Mouse (Mus musculus) macrophage (primary cell): ENCODE measurements around the gene Ptger4. TPM values are rescaled to one million over a fixed set of nuclear protein-coding genes. Genes with fewer than 3 reads are reported as not detected.
"Not testable (repeated sequence)": the region's sequence is repeated elsewhere in the genome, so short reads cannot be mapped to it uniquely, and the experiment has no call there.

Source experiments
- H3K27ac ChIP-seq: fragments of 350-480 bp; formaldehyde crosslinking; 2 replicates; pipeline ENCODE4 v1.9.0; 2021
- H3K36me3 ChIP-seq: fragments of 350-480 bp; formaldehyde crosslinking; 2 replicates; pipeline ENCODE4 v1.9.0; 2021; ENCODE audit errors: inconsistent target
- H3K4me3 ChIP-seq: fragments of 350-480 bp; formaldehyde crosslinking; 2 replicates; pipeline ENCODE4 v1.9.0; 2021; ENCODE audit errors: inconsistent target
- H3K79me2 ChIP-seq: fragments of 350-480 bp; formaldehyde crosslinking; 2 replicates; pipeline ENCODE4 v1.9.0; 2021; ENCODE audit errors: inconsistent target
- WGBS: methylation state at CpG from one replicate; pipeline ENCODE4 v1.1.7; 2026; ENCODE audit warnings: inconsistent platforms; ENCODE audit not compliant: missing documents; 5-methylcytosine and 5-hydroxymethylcytosine counted together
- polyA plus RNA-seq: library from polyadenylated mRNA; stranded (reverse); fragments of 250-400 nt; gene quantifications from 3 replicates; pipeline ENCODE4 v1.2.4, GENCODE M21; 2018; ENCODE audit warnings: inconsistent platforms

Gene Ptger4
- polyA plus RNA-seq, 1 experiment from 2014 or later = 6.2 TPM

DNA sequence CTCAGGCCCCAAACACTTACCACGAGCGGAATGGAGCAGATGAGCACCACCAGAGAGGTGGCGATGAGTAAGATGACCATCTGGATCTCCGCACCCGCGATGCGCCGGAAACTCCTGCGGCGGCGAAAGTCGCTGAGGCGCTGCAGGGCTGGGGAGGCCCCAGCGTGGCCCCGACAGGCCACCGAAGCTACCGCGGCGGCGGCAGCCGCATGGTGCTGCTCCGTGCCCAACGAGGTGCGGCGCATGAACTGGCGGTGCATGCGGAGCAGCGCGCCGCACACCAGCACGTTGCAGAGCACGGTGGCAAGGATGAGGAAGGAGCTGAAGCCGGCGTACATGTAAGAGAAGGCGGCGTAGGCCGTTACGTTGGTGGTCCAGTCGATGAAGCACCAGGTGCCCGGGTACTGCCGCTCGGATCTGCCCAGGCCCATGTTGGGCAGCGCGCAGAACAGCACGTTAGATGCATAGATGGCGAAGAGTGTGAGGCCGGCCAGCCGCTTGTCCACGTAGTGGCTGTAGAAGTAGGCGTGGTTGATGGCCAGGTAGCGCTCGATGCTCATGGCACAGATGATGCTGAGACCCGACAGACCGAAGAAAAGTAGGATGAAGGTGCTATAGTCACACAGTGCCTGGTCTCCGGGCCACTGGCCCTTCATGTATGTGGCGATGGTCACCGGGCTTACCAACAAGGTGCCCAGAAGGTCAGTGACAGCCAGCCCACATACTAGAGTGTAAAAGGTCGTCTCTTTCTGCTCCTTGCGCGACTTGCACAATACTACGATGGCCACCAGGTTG lies 1.5 kb downstream of the Ptger4 start:
- H3K36me3 ChIP-seq = no peaks in the 10 kb centered on the region
- H3K27ac ChIP-seq = peak overlapping the region; percentile 34; the same call in 1 of the 2 replicates
- H3K79me2 ChIP-seq = peaks cover 61% of the 10 kb centered on the region; the same call in 1 of the 2 replicates
- peak overlapping the region; percentile 56 for H3K4me3 ChIP-seq
- 5% methylated on average over 60 of the region's 61 CpGs for WGBS

DNA sequence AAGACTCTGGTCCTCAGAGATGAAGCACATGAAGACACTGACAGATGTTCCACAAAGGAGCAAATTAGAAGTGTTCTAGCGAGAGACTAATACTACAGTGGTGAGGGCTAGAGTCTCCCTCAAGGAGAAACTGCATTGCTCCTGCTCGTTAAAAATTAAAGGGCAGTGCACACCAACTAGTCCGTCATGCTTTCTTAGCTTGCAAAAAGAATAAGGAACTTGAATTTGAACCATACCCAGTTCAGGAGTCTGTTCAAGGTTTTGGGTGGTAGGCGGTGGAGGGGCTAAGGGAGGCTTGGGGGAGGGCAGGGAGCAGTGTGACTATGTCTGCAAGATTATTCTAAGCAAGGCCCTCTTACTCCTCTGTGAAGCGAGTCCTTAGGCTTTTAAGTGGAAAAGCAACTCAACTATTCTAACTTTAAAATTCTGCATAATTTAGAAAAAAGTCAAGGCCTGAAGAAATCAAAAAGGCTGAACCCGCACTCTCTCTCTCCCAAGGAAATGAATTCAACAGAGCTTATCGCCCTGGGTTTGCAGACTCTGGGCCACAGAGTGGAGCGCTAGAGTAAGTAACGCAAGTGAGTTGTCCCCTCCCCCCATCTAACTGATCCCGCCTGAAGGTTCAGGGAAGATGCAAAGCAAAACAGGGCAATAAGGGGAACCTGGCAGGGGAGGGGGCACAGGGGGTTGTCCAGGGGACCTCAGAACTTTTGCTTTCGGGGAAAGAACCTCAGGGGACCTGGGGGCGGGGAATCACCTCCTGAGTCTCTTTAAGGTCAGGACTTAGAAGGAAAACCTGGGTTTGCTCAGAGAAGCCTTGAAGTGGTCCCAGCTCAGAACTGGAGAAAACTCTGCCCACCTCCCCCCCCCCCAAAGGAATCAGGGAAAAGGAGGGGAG lies 2.4 kb downstream of the Ptger4 start:
- Histone ChIP-seq H3K4me3 (peak overlapping the region; percentile 25), H3K27ac (peak overlapping the region; percentile 34), H3K36me3 (no peaks in the 10 kb centered on the region), H3K79me2 (peaks cover 66% of the 10 kb centered on the region; the same call in 1 of the 2 replicates)
- WGBS = 18% methylated on average over 12 of the region's 12 CpGs

DNA sequence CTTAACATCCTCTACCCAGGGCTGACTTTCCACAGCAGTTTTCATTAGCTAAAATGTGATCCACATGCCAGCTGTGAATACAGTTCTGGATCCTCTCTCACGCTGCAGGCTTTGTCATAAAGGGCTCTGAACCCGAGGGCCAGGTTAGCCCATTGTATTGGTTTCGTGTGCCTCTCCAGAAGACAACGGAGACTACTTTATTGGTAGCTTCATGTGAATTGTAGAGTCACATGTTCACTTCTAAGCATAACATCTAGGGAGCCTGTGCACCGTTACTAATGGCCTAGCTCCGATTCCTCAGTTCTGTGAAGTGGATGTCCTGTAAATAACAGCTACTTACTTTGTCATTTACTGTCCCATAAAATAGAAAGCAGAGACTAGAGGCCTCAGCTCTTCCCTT lies 3.6 kb downstream of the Ptger4 start:
- WGBS = 55% methylated on average over 6 of the region's 6 CpGs
- H3K27ac ChIP-seq = 0 out of 2 replicates have a peak overlapping the region, but pooled peaks have one; percentile 34
- peak overlapping the region; percentile 25; the same call in 1 of the 2 replicates for H3K4me3 ChIP-seq
- H3K79me2 ChIP-seq = peaks cover 75% of the 10 kb centered on the region; the same call in 1 of the 2 replicates
- 0 out of 2 replicates have a peak, but pooled peaks cover 3% of the 10 kb centered on the region for H3K36me3 ChIP-seq

DNA sequence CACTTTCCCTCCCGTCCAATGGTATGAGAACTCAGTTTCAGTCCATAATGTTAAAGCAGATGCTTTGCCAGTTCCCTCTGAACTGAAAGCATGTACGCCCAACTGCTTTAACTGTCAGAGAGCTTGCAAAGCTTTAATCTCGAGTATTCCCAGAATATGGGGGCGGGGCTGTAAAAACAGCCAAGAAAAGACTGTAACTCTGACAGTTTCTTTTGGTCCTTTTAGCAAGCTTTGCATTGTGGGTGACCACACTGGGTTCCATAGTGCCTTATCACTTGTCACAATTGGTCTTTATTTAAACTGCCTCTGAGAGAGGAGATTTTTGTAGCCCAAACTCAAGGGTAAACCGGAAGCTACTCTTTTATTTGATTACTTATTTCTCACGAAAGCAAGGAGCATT lies 4.1 kb downstream of the Ptger4 start:
- WGBS = 17% methylated on average over 6 of the region's 6 CpGs
- H3K36me3 ChIP-seq = peaks cover 6% of the 10 kb centered on the region
- H3K27ac ChIP-seq = 0 out of 2 replicates have a peak overlapping the region, but pooled peaks have one; percentile 1
- H3K79me2 ChIP-seq = peaks cover 80% of the 10 kb centered on the region; the same call in 1 of the 2 replicates
- no peak overlapping the region; the same call in 1 of the 2 replicates for H3K4me3 ChIP-seq

DNA sequence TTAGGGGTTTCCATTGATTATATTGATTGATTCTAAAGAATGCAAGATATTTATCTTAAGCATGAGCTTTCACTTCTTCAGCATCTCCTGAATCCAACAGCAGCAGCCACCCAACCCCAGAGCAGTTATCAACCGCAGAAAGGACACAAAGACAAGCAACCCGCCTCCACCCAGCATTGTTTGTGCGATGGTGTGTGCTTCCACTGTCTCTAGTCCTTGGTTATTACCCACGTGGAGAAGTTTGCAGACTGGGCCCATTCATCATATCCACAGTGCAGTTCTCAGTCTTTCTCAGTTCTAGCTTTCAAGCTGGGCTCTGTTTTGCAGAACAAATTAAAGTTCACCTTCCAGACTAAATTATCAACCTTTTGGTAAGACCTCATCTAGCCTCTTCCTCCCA lies 4.6 kb downstream of the Ptger4 start:
- peaks cover 11% of the 10 kb centered on the region for H3K36me3 ChIP-seq
- H3K79me2 ChIP-seq = peaks cover 85% of the 10 kb centered on the region; the same call in 1 of the 2 replicates
- 55% methylated on average over 4 of the region's 4 CpGs for WGBS
- H3K4me3 ChIP-seq = no peak overlapping the region
- 0 out of 2 replicates have a peak overlapping the region, but pooled peaks have one; percentile 1 for H3K27ac ChIP-seq

GRCm38 (mm10) chr15:5238553-5238952 lies 5.4 kb downstream of the Ptger4 start:
- no peak overlapping the region for H3K4me3 ChIP-seq

DNA sequence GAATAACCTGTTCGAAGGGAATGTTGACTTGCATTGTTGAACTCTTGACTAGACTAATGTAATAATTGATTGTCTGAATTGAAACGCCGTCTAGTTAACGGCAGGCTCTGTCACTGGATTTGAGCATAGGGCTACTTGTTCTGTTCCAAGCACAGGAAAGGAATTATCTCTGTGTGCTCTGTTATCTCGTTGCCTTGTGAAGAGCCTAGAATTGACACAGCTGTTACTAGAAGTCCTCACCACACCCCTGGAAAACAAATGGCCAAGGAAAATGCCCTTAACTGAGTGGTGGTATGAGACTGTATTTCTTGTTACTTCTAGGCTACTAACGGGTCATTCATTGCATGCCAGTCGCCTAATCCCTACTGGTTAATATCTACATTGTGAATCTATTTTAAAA lies 5.9 kb downstream of the Ptger4 start:
- H3K27ac ChIP-seq = no peak overlapping the region
- no peak overlapping the region for H3K4me3 ChIP-seq
- H3K36me3 ChIP-seq = peaks cover 21% of the 10 kb centered on the region
- WGBS = 85% methylated on average over 7 of the region's 7 CpGs
- peaks cover 79% of the 10 kb centered on the region; the same call in 1 of the 2 replicates for H3K79me2 ChIP-seq

More at GRCm38 (mm10) chr15:5238553-5238952, 5.4 kb downstream of the Ptger4 start:
- peaks cover 18% of the 10 kb centered on the region for H3K36me3 ChIP-seq
- H3K27ac ChIP-seq = no peak overlapping the region
- WGBS = 77% methylated on average over 4 of the region's 4 CpGs
- peaks cover 84% of the 10 kb centered on the region; the same call in 1 of the 2 replicates for H3K79me2 ChIP-seq

DNA sequence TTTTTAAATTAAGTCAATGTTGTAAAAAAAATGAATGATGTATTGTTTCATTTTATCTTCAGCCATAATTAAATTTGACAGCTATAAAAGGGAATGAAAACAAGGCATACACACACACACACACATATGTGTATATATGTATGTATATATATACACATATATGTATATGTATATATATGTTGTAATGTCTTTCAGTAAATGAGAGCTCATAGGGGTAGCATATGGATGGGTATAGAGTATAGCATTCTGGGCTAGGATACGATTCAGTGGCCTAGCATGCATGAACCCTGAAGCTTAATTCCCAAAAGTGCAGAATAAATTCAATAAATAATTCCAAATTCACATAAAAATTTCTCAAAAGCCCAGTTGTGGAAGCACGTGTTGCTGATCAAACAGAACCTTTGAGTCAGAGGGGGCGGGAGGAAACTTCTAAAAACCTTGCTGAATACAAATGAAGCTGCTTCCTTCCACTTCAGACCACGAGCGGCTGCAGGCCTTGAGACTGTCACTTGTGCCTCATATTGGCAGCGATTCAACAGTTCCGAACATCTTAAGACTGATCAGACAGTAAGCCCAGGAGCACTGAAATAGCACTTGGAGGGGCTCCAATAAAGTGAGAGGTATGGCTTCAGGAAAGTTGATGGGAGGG lies 6.9 kb downstream of the Ptger4 start:
- H3K36me3 ChIP-seq = peaks cover 21% of the 10 kb centered on the region
- H3K27ac ChIP-seq = no peak overlapping the region
- 19% methylated on average over 7 of the region's 7 CpGs for WGBS
- peaks cover 72% of the 10 kb centered on the region; the same call in 1 of the 2 replicates for H3K79me2 ChIP-seq
- no peak overlapping the region for H3K4me3 ChIP-seq

DNA sequence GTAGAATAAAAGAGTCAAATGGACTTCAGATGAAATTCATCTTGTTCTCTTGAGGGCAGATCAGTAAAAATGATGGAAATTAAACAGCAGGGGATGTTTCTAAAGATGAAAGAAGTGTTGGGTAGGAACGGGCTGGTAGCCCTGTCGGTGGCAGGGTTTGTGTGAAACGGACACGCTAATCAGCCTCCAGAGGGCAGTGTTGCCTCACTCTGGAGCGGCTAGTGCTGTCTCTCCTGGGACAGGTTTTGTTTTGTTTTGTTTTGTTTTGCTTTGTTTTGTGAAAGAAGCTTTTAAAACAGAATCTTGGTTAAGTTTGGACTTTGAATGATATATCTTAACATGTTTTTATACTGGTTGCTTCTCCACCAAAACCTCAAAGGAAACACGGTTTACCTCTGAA lies 7.4 kb downstream of the Ptger4 start:
- WGBS = 1% methylated on average over 6 of the region's 6 CpGs
- Histone ChIP-seq H3K4me3 (no peak overlapping the region), H3K36me3 (peaks cover 24% of the 10 kb centered on the region), H3K27ac (no peak overlapping the region), H3K79me2 (peaks cover 66% of the 10 kb centered on the region; the same call in 1 of the 2 replicates)

GRCm38 (mm10) chr15:5235527-5235926 lies 8.5 kb downstream of the Ptger4 start:
- H3K79me2 ChIP-seq = peaks cover 56% of the 10 kb centered on the region; the same call in 1 of the 2 replicates
- H3K27ac ChIP-seq = no peak overlapping the region
- no peak overlapping the region for H3K4me3 ChIP-seq
- WGBS = 31% methylated on average over 8 of the region's 8 CpGs
- peaks cover 24% of the 10 kb centered on the region for H3K36me3 ChIP-seq

DNA sequence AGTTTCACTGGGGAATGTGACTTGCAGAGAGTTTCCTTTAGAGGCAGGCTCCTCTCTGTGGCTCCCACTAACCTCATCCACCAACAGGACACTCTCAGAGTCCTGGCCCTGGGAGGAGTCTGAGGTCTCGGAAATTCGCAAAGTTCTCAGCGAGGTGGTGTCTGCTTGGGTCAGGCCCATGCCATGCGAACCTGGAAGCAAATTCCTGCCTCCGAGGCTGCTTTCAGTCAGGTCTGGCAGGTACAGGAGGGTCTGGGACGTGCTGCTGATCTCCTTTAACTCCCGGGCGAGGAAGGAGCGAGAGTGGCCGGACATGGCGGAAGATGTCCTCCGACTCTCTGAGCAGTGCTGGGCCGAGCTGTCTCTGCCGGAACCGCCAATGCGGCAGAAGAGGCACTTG lies 9.3 kb downstream of the Ptger4 start:
- WGBS = 96% methylated on average over 16 of the region's 16 CpGs
- H3K4me3 ChIP-seq = no peak overlapping the region
- H3K27ac ChIP-seq = no peak overlapping the region
- H3K36me3 ChIP-seq = peaks cover 24% of the 10 kb centered on the region
- H3K79me2 ChIP-seq = peaks cover 48% of the 10 kb centered on the region; the same call in 1 of the 2 replicates

DNA sequence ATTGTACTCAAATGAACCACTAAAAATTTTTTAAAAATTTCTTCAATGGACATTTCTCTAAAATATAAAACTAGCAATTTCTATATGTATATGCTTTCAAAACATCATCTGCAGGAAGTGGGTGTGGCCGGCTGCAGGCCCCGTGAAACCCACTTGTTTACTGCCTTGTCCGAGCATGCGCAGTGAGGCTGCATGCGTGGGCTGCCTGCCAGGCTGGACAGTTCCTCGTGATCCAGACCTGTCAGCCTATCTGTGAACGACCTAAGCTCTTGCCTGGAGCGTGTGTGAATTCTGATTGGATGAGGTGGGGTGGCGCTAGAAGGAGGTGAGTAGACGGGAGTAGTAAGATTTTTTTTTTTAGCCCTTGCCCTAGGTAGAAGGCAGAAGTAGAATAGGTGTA lies 13.2 kb downstream of the Ptger4 start:
- H3K27ac ChIP-seq, H3K4me3 ChIP-seq: not testable (repeated sequence)
- Histone ChIP-seq H3K36me3 (peaks cover 24% of the 10 kb centered on the region), H3K79me2 (peaks cover 15% of the 10 kb centered on the region; the same call in 1 of the 2 replicates)
- WGBS = 86% methylated on average over 10 of the region's 10 CpGs

GRCm38 (mm10) chr15:5220491-5220890 lies 23.5 kb downstream of the Ptger4 start:
- H3K27ac ChIP-seq = no peak overlapping the region
- H3K4me3 ChIP-seq = no peak overlapping the region
- H3K79me2 ChIP-seq = no peaks in the 10 kb centered on the region
- 95% methylated on average over 6 of the region's 6 CpGs for WGBS
- H3K36me3 ChIP-seq = no peaks in the 10 kb centered on the region; the same call in 1 of the 2 replicates

- Histone ChIP-seq H3K4me3 (no peak overlapping the region), H3K27ac (no peak overlapping the region), H3K79me2 (peaks cover 8% of the 10 kb centered on the region; the same call in 1 of the 2 replicates), H3K36me3 (peaks cover 17% of the 10 kb centered on the region; the same call in 1 of the 2 replicates)
- WGBS = 98% methylated on average over 3 of the region's 3 CpGs
Observed at GRCm38 (mm10) chr15:5209116-5209515, 34.9 kb downstream of the Ptger4 start.
